Mouse (Mus musculus) intestine, postnatal 0 days (tissue): ENCODE data around the gene Tigd2. TPM values are rescaled to one million over a fixed set of nuclear protein-coding genes. Genes with fewer than 3 reads are reported as not detected.
A peak's percentile ranks its signal among the peaks of the same experiment; 100 is the strongest.

Experiments used
- ATAC-seq: fragments of 200-750 bp; cut with Nextera tagmentation; 2 replicates; pipeline ENCODE4 v1.8.0; 2017; ENCODE audit warnings: mild to moderate bottlenecking, moderate TSS enrichment, moderate library complexity
- H3K27ac ChIP-seq: fragments of 300-500 bp; sonication (generic); 2 replicates; pipeline ENCODE4 v1.5.1; 2014; ENCODE audit warnings: mild to moderate bottlenecking, low read depth, low read length, moderate library complexity
- H3K27me3 ChIP-seq: fragments of 300-500 bp; sonication (generic); replicated peaks from 2 replicates; pipeline ENCODE4 v1.6.1; 2014; ENCODE audit warnings: low read length, mixed read lengths; ENCODE audit not compliant: control insufficient read depth, insufficient read depth
- H3K36me3 ChIP-seq: fragments of 300-500 bp; sonication (generic); 2 replicates; pipeline ENCODE4 v1.6.1; 2014; ENCODE audit warnings: mild to moderate bottlenecking, moderate library complexity; ENCODE audit not compliant: control insufficient read depth, insufficient read depth
- H3K4me1 ChIP-seq: fragments of 300-500 bp; sonication (generic); replicated peaks from 2 replicates; pipeline ENCODE4 v1.6.1; 2014; ENCODE audit warnings: antibody characterized with exemption, low read length, mixed read lengths; ENCODE audit not compliant: control insufficient read depth, insufficient read depth
- H3K4me2 ChIP-seq: fragments of 300-500 bp; sonication (generic); replicated peaks from 2 replicates; pipeline ENCODE4 v1.6.1; 2014; ENCODE audit warnings: low read depth, mild to moderate bottlenecking, moderate library complexity
- H3K4me3 ChIP-seq: fragments of 300-500 bp; sonication (generic); 2 replicates; pipeline ENCODE4 v1.5.1; 2014; ENCODE audit warnings: low read depth, low read length
- H3K9ac ChIP-seq: fragments of 300-500 bp; sonication (generic); 2 replicates; pipeline ENCODE4 v1.6.1; 2014; ENCODE audit warnings: mild to moderate bottlenecking, low read depth, low read length
- H3K9me3 ChIP-seq: fragments of 300-500 bp; sonication (generic); 2 replicates; pipeline ENCODE4 v1.6.1; 2016; ENCODE audit warnings: mixed run types; ENCODE audit not compliant: control insufficient read depth
- CTCF ChIP-seq: sonication (generic); IDR thresholded peaks from 2 replicates; pipeline ENCODE4 v1.5.1; 2016; ENCODE audit warnings: low read depth, mild to moderate bottlenecking, control low read depth, antibody characterized with exemption, moderate library complexity
- WGBS: fragments of 180-500 bp; shearing (Covaris S2); extraction: QIAGEN DNeasy Blood & Tissue Kit; methylation state at CpG from one replicate; pipeline ENCODE4 v1.1.7; 2014; 5-methylcytosine and 5-hydroxymethylcytosine counted together
- polyA plus RNA-seq: library from polyadenylated mRNA; unstranded; fragments of >200 nt; fragmentation: Nextera tagmentation; extraction: Ambion mirVana; gene quantifications from 2 replicates; pipeline ENCODE4 v1.2.1, GENCODE M21; 2015

The Tigd2 gene
- polyA plus RNA-seq, 1 experiment from 2014 or later = 17.2 TPM

- no peak overlapping the region for H3K4me2 ChIP-seq
- no peak for ATAC-seq
- no peak for TF ChIP-seq CTCF
- WGBS = 62% methylated on average over 2 of the region's 2 CpGs
- no peak overlapping the region for H3K9ac ChIP-seq
- H3K27ac ChIP-seq = no peak overlapping the region
- H3K36me3 ChIP-seq = no peaks in the 10 kb centered on the region
- H3K27me3 ChIP-seq = no peaks in the 10 kb centered on the region
- no peaks in the 10 kb centered on the region for H3K9me3 ChIP-seq
- no peak overlapping the region for H3K4me3 ChIP-seq
- H3K4me1 ChIP-seq = no peaks in the 10 kb centered on the region
These were observed 12.6 kb upstream of the Tigd2 start for GRCm38 (mm10) chr6:59195849-59196635.

DNA sequence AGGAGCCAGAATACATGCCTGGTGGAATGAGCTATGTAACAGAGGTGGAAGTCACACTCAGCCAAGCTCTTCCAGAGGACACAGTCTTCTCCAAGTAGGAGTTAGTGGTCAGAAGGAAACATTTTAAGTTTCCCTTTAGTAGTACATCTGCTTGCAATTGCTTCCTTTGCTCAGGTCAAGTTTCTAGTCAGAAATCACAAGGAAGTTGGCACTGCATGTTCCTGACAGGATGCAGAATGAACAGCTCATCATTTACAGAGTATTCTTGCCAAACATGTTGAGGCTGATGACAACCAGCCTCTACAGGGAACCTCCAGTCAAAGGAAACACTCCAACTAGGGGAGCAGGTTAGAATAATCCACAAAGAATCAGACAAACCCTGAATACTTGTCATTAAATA, 11.9 kb upstream of the Tigd2 start:
- TF ChIP-seq CTCF = no peak
- Histone ChIP-seq H3K4me2 (no peak overlapping the region), H3K27me3 (no peaks in the 10 kb centered on the region), H3K36me3 (no peaks in the 10 kb centered on the region), H3K9ac (no peak overlapping the region), H3K27ac (no peak overlapping the region), H3K9me3 (no peaks in the 10 kb centered on the region), H3K4me1 (no peaks in the 10 kb centered on the region), H3K4me3 (no peak overlapping the region)
- ATAC-seq = no peak

DNA sequence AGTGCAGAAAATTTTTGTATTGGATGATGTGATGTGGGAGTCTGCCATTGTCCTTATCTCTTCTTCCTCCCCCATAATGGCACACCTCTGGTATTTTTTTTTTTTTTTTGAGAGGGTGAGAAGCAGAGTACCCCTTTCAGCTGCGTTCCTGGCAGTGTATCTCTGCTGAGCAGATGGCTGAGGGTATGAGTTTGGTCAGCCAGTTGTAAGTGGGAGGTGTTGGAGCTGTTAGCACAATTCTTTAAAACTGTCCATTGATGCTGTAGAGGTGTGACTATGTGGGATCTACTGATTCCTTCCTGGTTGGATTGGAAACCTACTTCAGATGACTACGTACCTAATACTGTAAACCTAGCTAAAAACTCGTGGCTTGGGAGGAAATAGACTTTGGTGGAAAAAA, 10.3 kb upstream of the Tigd2 start:
- no peaks in the 10 kb centered on the region for H3K4me1 ChIP-seq
- H3K27me3 ChIP-seq = no peaks in the 10 kb centered on the region
- WGBS = 75% methylated on average over 3 of the region's 3 CpGs
- H3K4me2 ChIP-seq = no peak overlapping the region
- no peaks in the 10 kb centered on the region for H3K36me3 ChIP-seq
- H3K27ac ChIP-seq = no peak overlapping the region
- H3K4me3 ChIP-seq = no peak overlapping the region
- H3K9ac ChIP-seq = no peak overlapping the region
- ATAC-seq = no peak
- no peaks in the 10 kb centered on the region for H3K9me3 ChIP-seq
- TF ChIP-seq CTCF = no peak

GRCm38 (mm10) chr6:59199021-59199420, 9.6 kb upstream of the Tigd2 start:
- ATAC-seq = no peak
- H3K9me3 ChIP-seq = no peaks in the 10 kb centered on the region
- no peak for TF ChIP-seq CTCF
- 93% methylated on average over 2 of the region's 2 CpGs for WGBS
- H3K9ac ChIP-seq = no peak overlapping the region
- no peak overlapping the region for H3K4me2 ChIP-seq
- no peaks in the 10 kb centered on the region for H3K4me1 ChIP-seq
- H3K27ac ChIP-seq = no peak overlapping the region
- H3K4me3 ChIP-seq = no peak overlapping the region
- H3K36me3 ChIP-seq = no peaks in the 10 kb centered on the region
- no peaks in the 10 kb centered on the region for H3K27me3 ChIP-seq

DNA sequence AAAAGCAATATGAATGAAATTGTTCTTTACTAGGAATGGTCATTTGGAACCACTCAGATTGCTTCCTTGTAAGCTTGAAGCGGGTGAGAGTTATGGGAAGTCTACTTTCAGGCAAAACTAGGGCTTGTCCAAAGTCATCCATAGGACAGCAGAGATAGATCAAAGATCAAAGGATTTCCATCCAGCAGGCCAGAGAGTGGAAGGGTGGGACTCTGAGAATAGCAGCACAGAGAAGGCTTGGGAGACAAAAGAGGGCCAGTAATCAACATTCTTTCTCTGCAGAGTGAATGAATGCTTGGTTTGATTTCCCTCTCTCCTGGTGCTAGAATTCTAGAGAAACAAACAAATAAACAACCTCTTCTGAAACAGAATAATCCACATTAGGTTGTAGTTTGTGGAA, 1.1 kb upstream of the Tigd2 start:
- ATAC-seq = no peak
- Histone ChIP-seq H3K4me2 (no peak overlapping the region), H3K36me3 (no peaks in the 10 kb centered on the region), H3K4me3 (no peak overlapping the region), H3K27ac (no peak overlapping the region), H3K9ac (no peak overlapping the region), H3K4me1 (no peaks in the 10 kb centered on the region), H3K9me3 (no peaks in the 10 kb centered on the region), H3K27me3 (no peaks in the 10 kb centered on the region)
- no peak for TF ChIP-seq CTCF
- 97% methylated on average over 1 of the region's 1 CpGs for WGBS

- peak overlapping the region; percentile 84 for H3K4me3 ChIP-seq
- no peaks in the 10 kb centered on the region for H3K36me3 ChIP-seq
- peak overlapping the region; percentile 81 for H3K9ac ChIP-seq
- 15% methylated on average over 5 of the region's 5 CpGs for WGBS
- TF ChIP-seq CTCF = peak; percentile 55
- H3K4me1 ChIP-seq = no peaks in the 10 kb centered on the region
- no peaks in the 10 kb centered on the region for H3K9me3 ChIP-seq
- H3K27ac ChIP-seq = peak overlapping the region; percentile 90
- no peaks in the 10 kb centered on the region for H3K27me3 ChIP-seq
- peak overlapping the region; percentile 70 for H3K4me2 ChIP-seq
- ATAC-seq = peak; percentile 15; the same call in 1 of the 2 replicates
These were observed 633 bp downstream of the Tigd2 start for GRCm38 (mm10) chr6:59209299-59209707.
